Mouse (Mus musculus) kidney, postnatal 0 days (tissue): ENCODE results near the gene Rin3. TPM values are rescaled to one million over a fixed set of nuclear protein-coding genes. Genes with fewer than 3 reads are reported as not detected.

Experiments used
- ATAC-seq: fragments of 200-750 bp; cut with Nextera tagmentation; replicated peaks from 2 replicates; pipeline ENCODE4 v1.8.0; 2017; ENCODE audit warnings: low read depth, moderate number of reproducible peaks, moderate TSS enrichment, moderate library complexity; ENCODE audit not compliant: low FRiP score
- DNase-seq: peaks from one replicate; pipeline ENCODE4 v3.0.0-alpha.2; 2016; ENCODE audit warnings: low spot score
- H3K27ac ChIP-seq: fragments of 300-500 bp; sonication (generic); 2 replicates; pipeline ENCODE4 v1.5.1; 2014; ENCODE audit warnings: mild to moderate bottlenecking
- H3K27me3 ChIP-seq: fragments of 300-500 bp; sonication (generic); 2 replicates; pipeline ENCODE4 v1.6.1; 2014; ENCODE audit warnings: low read length, mixed read lengths; ENCODE audit not compliant: insufficient read depth
- H3K36me3 ChIP-seq: fragments of 300-500 bp; sonication (generic); 2 replicates; pipeline ENCODE4 v1.6.1; 2014; ENCODE audit warnings: low read length, mixed read lengths; ENCODE audit not compliant: insufficient read depth
- H3K4me1 ChIP-seq: fragments of 300-500 bp; sonication (generic); replicated peaks from 2 replicates; pipeline ENCODE4 v1.6.1; 2014; ENCODE audit warnings: antibody characterized with exemption, low read length, mixed read lengths; ENCODE audit not compliant: insufficient read depth
- H3K4me2 ChIP-seq: fragments of 300-500 bp; sonication (generic); 2 replicates; pipeline ENCODE4 v1.6.1; 2014; ENCODE audit warnings: mild to moderate bottlenecking, low read length, moderate library complexity, mixed read lengths
- H3K4me3 ChIP-seq: fragments of 300-500 bp; sonication (generic); replicated peaks from 2 replicates; pipeline ENCODE4 v1.5.1; 2014; ENCODE audit warnings: low read depth, low read length
- H3K9ac ChIP-seq: fragments of 300-500 bp; sonication (generic); 2 replicates; pipeline ENCODE4 v1.6.1; 2014; ENCODE audit warnings: low read depth, low read length
- H3K9me3 ChIP-seq: fragments of 300-500 bp; sonication (generic); replicated peaks from 2 replicates; pipeline ENCODE4 v1.6.1; 2016; ENCODE audit warnings: low read length, inconsistent platforms, mixed read lengths
- CTCF ChIP-seq: IDR thresholded peaks from 2 replicates; pipeline ENCODE4 v1.5.1; 2016; ENCODE audit warnings: antibody characterized with exemption, low read depth, mild to moderate bottlenecking, moderate library complexity
- WGBS: fragments of 180-500 bp; shearing (Covaris S2); extraction: QIAGEN DNeasy Blood & Tissue Kit; methylation state at CpG from one replicate; pipeline ENCODE4 v1.1.7; 2014; 5-methylcytosine and 5-hydroxymethylcytosine counted together
- polyA plus RNA-seq: library from polyadenylated mRNA; unstranded; fragments of >200 nt; fragmentation: Nextera tagmentation; extraction: Ambion mirVana; gene quantifications from 2 replicates; pipeline ENCODE4 v1.2.1, GENCODE M21; 2015

The Rin3 gene
- polyA plus RNA-seq, 1 experiment from 2014 or later, result 8.8 TPM

GRCm38 (mm10) chr12:102394496-102394895 lies 111.6 kb downstream of the Rin3 start:
- H3K27ac ChIP-seq, result no peak overlapping the region
- H3K27me3 ChIP-seq, result no peaks in the 10 kb centered on the region
- peaks cover 15% of the 10 kb centered on the region; the same call in 1 of the 2 replicates for H3K36me3 ChIP-seq
- no peak overlapping the region for H3K4me2 ChIP-seq
- no peak for DNase-seq
- peak; percentile 77 for ATAC-seq
- no peak for TF ChIP-seq CTCF
- no peaks in the 10 kb centered on the region for H3K9me3 ChIP-seq
- WGBS, result 87% methylated on average over 7 of the region's 7 CpGs
- no peaks in the 10 kb centered on the region for H3K4me1 ChIP-seq
- H3K9ac ChIP-seq, result no peak overlapping the region
- no peak overlapping the region for H3K4me3 ChIP-seq

GRCm38 (mm10) chr12:102395537-102395936 lies 112.7 kb downstream of the Rin3 start:
- Histone ChIP-seq H3K9me3 (no peaks in the 10 kb centered on the region), H3K36me3 (peaks cover 14% of the 10 kb centered on the region), H3K4me2 (no peak overlapping the region), H3K27ac (no peak overlapping the region), H3K9ac (no peak overlapping the region), H3K4me3 (no peak overlapping the region), H3K4me1 (no peaks in the 10 kb centered on the region), H3K27me3 (no peaks in the 10 kb centered on the region)
- ATAC-seq (no peak), DNase-seq (no peak)
- 71% methylated on average over 9 of the region's 9 CpGs for WGBS
- no peak for TF ChIP-seq CTCF

- Histone ChIP-seq H3K4me3 (no peak overlapping the region), H3K9ac (no peak overlapping the region), H3K4me1 (no peaks in the 10 kb centered on the region), H3K4me2 (no peak overlapping the region), H3K27me3 (no peaks in the 10 kb centered on the region), H3K27ac (no peak overlapping the region), H3K36me3 (peaks cover 21% of the 10 kb centered on the region), H3K9me3 (no peaks in the 10 kb centered on the region)
- DNase-seq (peak; percentile 8), ATAC-seq (no peak)
- TF ChIP-seq CTCF, result no peak
- 48% methylated on average over 19 of the region's 19 CpGs for WGBS
Measured at GRCm38 (mm10) chr12:102395998-102396991, 113.4 kb downstream of the Rin3 start.

- Histone ChIP-seq H3K9me3 (no peaks in the 10 kb centered on the region), H3K4me1 (no peaks in the 10 kb centered on the region), H3K9ac (no peak overlapping the region), H3K36me3 (peaks cover 38% of the 10 kb centered on the region), H3K4me2 (no peak overlapping the region), H3K27me3 (no peaks in the 10 kb centered on the region), H3K4me3 (no peak overlapping the region), H3K27ac (no peak overlapping the region)
- no peak for ATAC-seq
- WGBS, result 92% methylated on average over 4 of the region's 4 CpGs
- no peak for TF ChIP-seq CTCF
- no peak for DNase-seq
Measured at GRCm38 (mm10) chr12:102398588-102398987, 115.7 kb downstream of the Rin3 start.

GRCm38 (mm10) chr12:102413171-102413570 lies 130.3 kb downstream of the Rin3 start:
- Histone ChIP-seq H3K9ac (no peak overlapping the region), H3K9me3 (no peaks in the 10 kb centered on the region), H3K4me2 (no peak overlapping the region), H3K27me3 (no peaks in the 10 kb centered on the region), H3K4me1 (no peaks in the 10 kb centered on the region), H3K27ac (no peak overlapping the region), H3K4me3 (no peak overlapping the region), H3K36me3 (no peaks in the 10 kb centered on the region)
- DNase-seq, result no peak
- ATAC-seq, result no peak
- no peak for TF ChIP-seq CTCF
- WGBS, result 87% methylated on average over 13 of the region's 13 CpGs

GRCm38 (mm10) chr12:102414686-102415085 lies 131.8 kb downstream of the Rin3 start:
- DNase-seq, result no peak
- Histone ChIP-seq H3K4me1 (no peaks in the 10 kb centered on the region), H3K9me3 (no peaks in the 10 kb centered on the region), H3K4me2 (no peak overlapping the region), H3K27me3 (no peaks in the 10 kb centered on the region), H3K27ac (no peak overlapping the region), H3K4me3 (no peak overlapping the region), H3K9ac (no peak overlapping the region), H3K36me3 (no peaks in the 10 kb centered on the region)
- ATAC-seq, result no peak
- no peak for TF ChIP-seq CTCF
- 85% methylated on average over 6 of the region's 6 CpGs for WGBS
